Mouse (Mus musculus): ENCODE measurements around the gene Mpv17l2.

DNA sequence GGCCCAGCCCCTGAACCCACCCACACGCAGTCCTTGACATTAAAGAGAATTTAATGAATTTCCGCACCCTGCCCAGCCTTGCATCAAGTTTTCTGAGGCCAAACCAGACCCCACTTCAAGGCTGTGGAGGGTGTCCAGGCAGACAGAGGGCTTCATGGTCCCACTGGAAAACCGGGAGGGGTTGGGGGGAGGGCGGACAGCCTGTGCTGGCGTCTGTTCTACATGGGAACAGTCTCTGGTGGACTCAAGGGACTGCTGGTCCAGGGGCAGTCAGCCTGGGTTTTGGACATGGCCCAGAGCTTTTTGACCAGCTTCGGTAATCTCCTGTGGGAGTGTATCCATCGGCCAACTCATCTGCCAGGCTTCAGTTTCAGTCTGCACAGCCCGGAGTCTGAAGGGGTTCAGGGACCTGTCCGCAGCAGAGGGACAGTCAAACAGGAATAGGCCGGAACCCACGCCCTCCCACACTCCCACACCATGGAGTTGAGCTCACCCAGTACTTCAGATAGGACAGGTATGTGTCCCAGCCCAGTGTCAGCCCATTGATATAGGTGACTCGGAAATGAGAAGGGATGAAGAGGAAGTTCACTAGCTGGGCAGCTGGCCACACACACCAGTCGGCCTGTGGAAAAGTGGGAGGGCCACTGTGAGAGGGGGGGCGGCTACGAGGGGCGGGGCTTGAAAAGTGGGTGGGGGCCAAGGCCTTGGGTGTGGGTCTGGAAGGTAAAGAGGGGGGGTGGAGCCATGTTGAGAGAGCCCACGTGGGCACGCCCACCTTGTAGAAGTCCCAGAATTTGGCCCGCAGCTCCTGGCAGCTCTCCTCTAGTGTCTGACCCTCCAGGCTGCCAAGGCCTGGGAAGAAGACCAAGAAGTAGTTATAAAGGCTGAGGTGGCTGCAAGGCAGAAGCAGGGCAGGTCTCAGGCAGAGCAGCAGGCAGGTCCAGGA lies 1.9 kb downstream of the Mpv17l2 start:
- TF ChIP-seq CTCF (IDR thresholded peaks at IDR 0.05; ENCODE audit: low read depth, low read length) (no peak), POLR2A (IDR thresholded peaks at IDR 0.05; ENCODE audit: borderline replicate concordance, low read depth, low read length) (no peak)
